Mouse (Mus musculus) kidney, adult 8-10 months (tissue): ENCODE measurements around the gene Nvl.
A peak's percentile ranks its signal among the peaks of the same experiment; 100 is the strongest.

ENCODE experiments used
- DNase-seq, 2 experiments: peaks; one replicate each; pipeline ENCODE4 v3.0.0; 2022

The Nvl gene

GRCm38 (mm10) chr1:181143950-181144836 lies at the start of gene Nvl, which contains the start of gene Cnih4:
Nvl (minus strand) TSS chr1:181144204.
Cnih4 (plus strand) TSS chr1:181144693.
- peak; percentile 92 to 94 for DNase-seq

- no peak for DNase-seq
These were observed 44.9 kb upstream of the Nvl start for GRCm38 (mm10) chr1:181188925-181189324.

GRCm38 (mm10) chr1:181170210-181170609 lies 26.2 kb upstream of the Nvl start:
- DNase-seq = no peak

GRCm38 (mm10) chr1:181168377-181168776 lies 24.4 kb upstream of the Nvl start:
- DNase-seq = no peak

GRCm38 (mm10) chr1:181167816-181168215 lies 23.8 kb upstream of the Nvl start:
- DNase-seq = no peak

GRCm38 (mm10) chr1:181151541-181151940 lies 7.5 kb upstream of the Nvl start:
- no peak for DNase-seq

GRCm38 (mm10) chr1:181150827-181151534 lies 7.0 kb upstream of the Nvl start:
- peak; percentile 86 to 92 for DNase-seq

GRCm38 (mm10) chr1:181150431-181150826 lies 6.4 kb upstream of the Nvl start:
- DNase-seq = no peak

- no peak for DNase-seq
These were observed 5.5 kb upstream of the Nvl start for GRCm38 (mm10) chr1:181149373-181150017.

- peak; percentile 62 to 69 for DNase-seq
These were observed 4.5 kb upstream of the Nvl start for GRCm38 (mm10) chr1:181148540-181148939.

- no peak for DNase-seq
These were observed 2.2 kb upstream of the Nvl start for GRCm38 (mm10) chr1:181146187-181146586.

- DNase-seq = no peak
These were observed 962 bp upstream of the Nvl start for GRCm38 (mm10) chr1:181144966-181145365.

- no peak for DNase-seq
These were observed 425 bp downstream of the Nvl start for GRCm38 (mm10) chr1:181143609-181143949.

- DNase-seq = no peak
These were observed 5.3 kb downstream of the Nvl start for GRCm38 (mm10) chr1:181138730-181139129.

- DNase-seq = no peak
These were observed 12.1 kb downstream of the Nvl start for GRCm38 (mm10) chr1:181131915-181132314.

- DNase-seq = no peak
These were observed 17.2 kb downstream of the Nvl start for GRCm38 (mm10) chr1:181126766-181127165.

- DNase-seq = no peak
These were observed 18.1 kb downstream of the Nvl start for GRCm38 (mm10) chr1:181125916-181126315.

- no peak for DNase-seq
These were observed 19.9 kb downstream of the Nvl start for GRCm38 (mm10) chr1:181124145-181124544.

GRCm38 (mm10) chr1:181117112-181117511 lies 26.9 kb downstream of the Nvl start:
- no peak for DNase-seq

GRCm38 (mm10) chr1:181090048-181090447 lies 54.0 kb downstream of the Nvl start:
- no peak for DNase-seq

GRCm38 (mm10) chr1:181084021-181084420 lies 60.0 kb downstream of the Nvl start:
- no peak for DNase-seq

- no peak for DNase-seq
These were observed 70.9 kb downstream of the Nvl start for GRCm38 (mm10) chr1:181073075-181073474.

GRCm38 (mm10) chr1:181069671-181070070 lies 74.3 kb downstream of the Nvl start:
- DNase-seq = no peak

GRCm38 (mm10) chr1:181068344-181068743 lies 75.7 kb downstream of the Nvl start:
- DNase-seq = no peak
